In the genomic region with DNA sequence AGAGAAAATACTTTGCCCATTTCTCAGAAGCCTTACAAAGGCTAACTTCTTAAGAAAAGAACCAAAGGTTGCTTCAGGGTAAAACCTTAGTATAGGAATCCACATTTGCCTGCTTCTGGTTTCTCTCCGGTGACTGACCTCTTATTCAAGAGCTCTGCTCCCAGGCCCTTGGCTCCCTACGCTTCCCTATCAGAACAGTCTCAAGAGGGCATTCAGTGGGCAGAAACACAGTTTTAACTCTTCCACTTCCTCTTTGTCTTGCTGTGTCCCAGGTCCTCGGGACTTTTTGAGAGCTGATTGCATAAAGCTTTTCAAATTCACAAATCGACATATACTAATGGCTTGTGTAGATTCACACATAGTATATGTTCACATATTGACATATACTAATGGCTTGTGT, we compare ENCODE assay signal across 23 mouse cellular contexts.
DNase-seq lines count a peak whose midpoint lies in the region; ATAC-seq and TF ChIP-seq lines count a peak whose summit lies in the region.
"Had no signal": no experiment of that assay in that cellular context is flagged by ENCODE, and none has a peak within 500 bp of the region (broad histone marks: within the 10 kb centered on the region; RNA-seq: fewer than 3 reads in every experiment).

No protein-coding gene starts in this region.

- intact Hi-C loops in heart, postnatal 10 days (cut with DNase I) = loop anchor here (10.0 kb wide), 2 partner anchors 120 to 1190 kb away; no protein-coding TSS in a partner anchor

- WGBS in heart, embryonic 14.5 days = 45% methylated on average over 4 of the region's 4 CpGs
- WGBS in liver, adult 2 months = 78% methylated on average over 4 of the region's 4 CpGs
- WGBS in liver, embryonic 12.5 days (ENCODE audit: insufficient replicate concordance) = 51% methylated on average over 4 of the region's 4 CpGs
- WGBS in kidney, embryonic 16.5 days = 86% methylated on average over 4 of the region's 4 CpGs

- DNase-seq in heart, adult 11 months = peak; percentile 90
- no peak for DNase-seq in heart, postnatal 10 days
- DNase-seq in heart, adult 8-10 months (ENCODE audit: low spot score) = no peak
- DNase-seq in liver, adult 2 months (ENCODE audit: extremely low read depth, low read depth, low spot score) = peak; percentile 19
- DNase-seq: adrenal gland, postnatal 10 days; adrenal gland, postnatal 36 days; cerebellum, adult 18-20 months; cerebellum, adult 9-10 months; cerebellum, postnatal 14 days; gastrocnemius, postnatal 10 days; gastrocnemius, postnatal 36 days had no signal

- peaks cover 33% of the 10 kb centered on the region for H3K36me3 ChIP-seq in heart, embryonic 14.5 days (ENCODE audit: control insufficient read depth, insufficient read depth, low read length)
- no peaks in the 10 kb centered on the region for H3K36me3 ChIP-seq in liver, adult 2 months (ENCODE audit: control insufficient read depth, insufficient read depth, low read length)
- H3K36me3 ChIP-seq in liver, embryonic 12.5 days = no peaks in the 10 kb centered on the region
- H3K36me3 ChIP-seq in kidney, embryonic 16.5 days (ENCODE audit: insufficient read depth, low read length) = no peaks in the 10 kb centered on the region
- H3K36me3 ChIP-seq: forebrain, embryonic 10.5 days; hindbrain, embryonic 12.5 days; hindbrain, embryonic 15.5 days had no signal

- H3K4me1 ChIP-seq in heart, embryonic 14.5 days (ENCODE audit: control insufficient read depth in 2 of 2, insufficient read depth in 2 of 2, low read length in 2 of 2) = peaks cover 13 to 44% of the 10 kb centered on the region in 2 experiments
- H3K4me1 ChIP-seq in liver, adult 2 months (ENCODE audit: control insufficient read depth, insufficient read depth, low read length) = no peaks in the 10 kb centered on the region
- H3K4me1 ChIP-seq in liver, embryonic 12.5 days = 0 out of 2 replicates have a peak, but pooled peaks cover 4% of the 10 kb centered on the region
- peaks cover 16% of the 10 kb centered on the region for H3K4me1 ChIP-seq in kidney, embryonic 16.5 days (ENCODE audit: insufficient read depth, low read length)

- ATAC-seq in heart, embryonic 14.5 days (ENCODE audit: insufficient number of reproducible peaks, insufficient read depth, low FRiP score, low read depth) = no peak
- ATAC-seq in liver, embryonic 12.5 days = no peak
- peak; percentile 58 for ATAC-seq in megakaryocyte, adult 5-6 weeks (ENCODE audit: poor library complexity, severe bottlenecking)
- no peak for ATAC-seq in kidney, embryonic 16.5 days (ENCODE audit: low FRiP score, low TSS enrichment)
- ATAC-seq: forebrain, embryonic 13.5 days; forebrain, embryonic 16.5 days; intestine, postnatal 0 days; Patski had no signal

- no peaks in the 10 kb centered on the region for H3K9me3 ChIP-seq in heart, embryonic 14.5 days (ENCODE audit: control insufficient read depth, low read length)
- H3K9me3 ChIP-seq in liver, embryonic 12.5 days (replicated peaks) = no peaks in the 10 kb centered on the region
- no peaks in the 10 kb centered on the region for H3K9me3 ChIP-seq in kidney, embryonic 16.5 days (ENCODE audit: low read length)
- H3K9me3 ChIP-seq: forebrain, embryonic 10.5 days; forebrain, embryonic 13.5 days; hindbrain, embryonic 12.5 days; hindbrain, embryonic 15.5 days had no signal

- H3K9ac ChIP-seq in heart, embryonic 14.5 days (ENCODE audit: low read length) = no peak overlapping the region
- no peak overlapping the region for H3K9ac ChIP-seq in liver, adult 2 months (ENCODE audit: low read depth, low read length)
- no peak overlapping the region for H3K9ac ChIP-seq in liver, embryonic 12.5 days
- H3K9ac ChIP-seq in kidney, embryonic 16.5 days (replicated peaks; ENCODE audit: low read length) = no peak overlapping the region
- H3K9ac ChIP-seq: forebrain, embryonic 13.5 days; hindbrain, embryonic 12.5 days; hindbrain, embryonic 15.5 days had no signal

- no peak for TF ChIP-seq POLR2A in liver, adult 2 months (IDR thresholded peaks at IDR 0.05; ENCODE audit: extremely low read depth, insufficient read depth, low read length)

- no peaks in the 10 kb centered on the region for H3K79me2 ChIP-seq in liver, adult 2 months (ENCODE audit: control insufficient read depth, insufficient read depth, low read length)

- H3K4me3 ChIP-seq in heart, embryonic 14.5 days (ENCODE audit: control insufficient read depth in 1 of 2, insufficient read depth in 1 of 2, low read depth in 1 of 2, low read length in 2 of 2) = no peak overlapping the region
- no peak overlapping the region for H3K4me3 ChIP-seq in liver, adult 2 months (ENCODE audit: insufficient read depth, low read depth, low read length)
- no peak overlapping the region for H3K4me3 ChIP-seq in liver, embryonic 12.5 days
- no peak overlapping the region for H3K4me3 ChIP-seq in kidney, embryonic 16.5 days (ENCODE audit: low read length)
- H3K4me3 ChIP-seq: forebrain, embryonic 10.5 days; forebrain, embryonic 13.5 days; hindbrain, embryonic 12.5 days; hindbrain, embryonic 15.5 days had no signal

- H3K27ac ChIP-seq in heart, embryonic 14.5 days (replicated peaks in 1 of 2; ENCODE audit: control insufficient read depth in 1 of 2, insufficient read depth in 1 of 2, low read depth in 2 of 2, low read length in 2 of 2) = no peak overlapping the region
- no peak overlapping the region for H3K27ac ChIP-seq in liver, adult 2 months (replicated peaks; ENCODE audit: insufficient read depth, low read depth, low read length)
- H3K27ac ChIP-seq in liver, embryonic 12.5 days = no peak overlapping the region
- no peak overlapping the region for H3K27ac ChIP-seq in kidney, embryonic 16.5 days (ENCODE audit: low read length)
- H3K27ac ChIP-seq: forebrain, embryonic 10.5 days; forebrain, embryonic 13.5 days; hindbrain, embryonic 12.5 days; hindbrain, embryonic 15.5 days had no signal

- no peak for TF ChIP-seq CTCF in liver, adult 2 months (IDR thresholded peaks at IDR 0.05; ENCODE audit: low read depth, low read length)

- H3K27me3 ChIP-seq in heart, embryonic 14.5 days (ENCODE audit: control insufficient read depth, insufficient read depth, low read length) = no peaks in the 10 kb centered on the region
- peaks cover 10% of the 10 kb centered on the region; the same call in 1 of the 2 replicates for H3K27me3 ChIP-seq in liver, adult 2 months (ENCODE audit: control insufficient read depth, insufficient read depth, low read length)
- peaks cover 23% of the 10 kb centered on the region for H3K27me3 ChIP-seq in liver, embryonic 12.5 days (replicated peaks)
- no peaks in the 10 kb centered on the region for H3K27me3 ChIP-seq in kidney, embryonic 16.5 days (ENCODE audit: insufficient read depth, low read length)
- H3K27me3 ChIP-seq: forebrain, embryonic 13.5 days; hindbrain, embryonic 12.5 days; hindbrain, embryonic 15.5 days had no signal

- H3K4me2 ChIP-seq in heart, embryonic 14.5 days (ENCODE audit: low read length) = peak overlapping the region; percentile 13; the same call in 1 of the 2 replicates
- H3K4me2 ChIP-seq in liver, embryonic 12.5 days = no peak overlapping the region
- H3K4me2 ChIP-seq in kidney, embryonic 16.5 days (replicated peaks; ENCODE audit: low read depth, low read length) = no peak overlapping the region
- H3K4me2 ChIP-seq: forebrain, embryonic 13.5 days; heart, embryonic 11.5 days; hindbrain, embryonic 12.5 days; hindbrain, embryonic 15.5 days had no signal

Comparison
In these comparisons a context has a peak if more than half of its experiments do, and no peak if none do; other contexts are left out.
1. DNase-seq: peak in heart, adult 11 months (single experiment) and liver, adult 2 months (single experiment); none in heart, postnatal 10 days (0 of 2) and heart, adult 8-10 months (single experiment).